Comparison of ENCODE assay signal across 17 mouse cellular contexts in genomic region chr4:85767666-85768065, GRCm38 (mm10).
DNase-seq lines count a peak whose midpoint lies in the region; ATAC-seq and TF ChIP-seq lines count a peak whose summit lies in the region.
"Had no signal": no experiment of that assay in that cellular context is flagged by ENCODE, and none has a peak within 500 bp of the region (broad histone marks: within the 10 kb centered on the region; RNA-seq: fewer than 3 reads in every experiment).

No protein-coding gene starts in this region.

- no peaks in the 10 kb centered on the region for H3K27me3 ChIP-seq in forebrain, embryonic 14.5 days (replicated peaks; ENCODE audit: control insufficient read depth, insufficient read depth, low read length)
- H3K27me3 ChIP-seq in forebrain, embryonic 10.5 days (ENCODE audit: poor library complexity, severe bottlenecking): no peaks in the 10 kb centered on the region
- no peaks in the 10 kb centered on the region for H3K27me3 ChIP-seq in kidney, embryonic 14.5 days (ENCODE audit: control insufficient read depth, insufficient read depth, low read length)
- no peaks in the 10 kb centered on the region for H3K27me3 ChIP-seq in stomach, embryonic 15.5 days (replicated peaks)
- H3K27me3 ChIP-seq in stomach, postnatal 0 days (ENCODE audit: control insufficient read depth, insufficient read depth, low read length): no peaks in the 10 kb centered on the region
- H3K27me3 ChIP-seq: CH12.LX; liver, embryonic 15.5 days had no signal

- no peak overlapping the region for H3K4me3 ChIP-seq in forebrain, embryonic 14.5 days (ENCODE audit: low read depth, low read length)
- H3K4me3 ChIP-seq in forebrain, embryonic 10.5 days: no peak overlapping the region
- no peak overlapping the region for H3K4me3 ChIP-seq in kidney, embryonic 14.5 days (ENCODE audit: low read length)
- no peak overlapping the region for H3K4me3 ChIP-seq in stomach, embryonic 15.5 days (replicated peaks)
- H3K4me3 ChIP-seq in stomach, postnatal 0 days (ENCODE audit: low read depth, low read length): no peak overlapping the region
- H3K4me3 ChIP-seq: liver, embryonic 15.5 days had no signal

- H3K27ac ChIP-seq in forebrain, embryonic 14.5 days (ENCODE audit: low read depth, low read length): peak overlapping the region; percentile 23; the same call in 1 of the 2 replicates
- H3K27ac ChIP-seq in forebrain, embryonic 10.5 days: no peak overlapping the region
- H3K27ac ChIP-seq in kidney, embryonic 14.5 days (ENCODE audit: low read depth, low read length): peak overlapping the region; percentile 47; the same call in 1 of the 2 replicates
- H3K27ac ChIP-seq in stomach, embryonic 15.5 days: 0 out of 2 replicates have a peak overlapping the region, but pooled peaks have one; percentile 48
- no peak overlapping the region for H3K27ac ChIP-seq in stomach, postnatal 0 days (replicated peaks)
- H3K27ac ChIP-seq: liver, embryonic 15.5 days had no signal

- no peak for DNase-seq in forebrain, embryonic 14.5 days (ENCODE audit: low spot score)
- DNase-seq in forebrain, embryonic 10.5 days (ENCODE audit: extremely low spot score, low spot score): no peak
- no peak for DNase-seq in kidney, postnatal 36 days
- no peak for DNase-seq in stomach, postnatal 0 days (ENCODE audit: low spot score)
- no peak for DNase-seq in left cerebral cortex, adult 9 months (ENCODE audit: low spot score in 2 of 2)
- no peak for DNase-seq in spleen, postnatal 10 days (ENCODE audit: low spot score in 2 of 2)
- DNase-seq: adrenal gland, postnatal 14 days; cerebellum, adult 9-11 months; gastrocnemius, postnatal 36 days; lung, postnatal 14 days; thymus, postnatal 4 days had no signal

- H3K4me1 ChIP-seq in forebrain, embryonic 14.5 days (ENCODE audit: control insufficient read depth, insufficient read depth, low read length): peaks cover 10% of the 10 kb centered on the region; the same call in 1 of the 2 replicates
- peaks cover 23% of the 10 kb centered on the region for H3K4me1 ChIP-seq in forebrain, embryonic 10.5 days
- H3K4me1 ChIP-seq in kidney, embryonic 14.5 days (ENCODE audit: control insufficient read depth, insufficient read depth, low read length): no peaks in the 10 kb centered on the region
- H3K4me1 ChIP-seq in stomach, embryonic 15.5 days: no peaks in the 10 kb centered on the region
- no peaks in the 10 kb centered on the region for H3K4me1 ChIP-seq in stomach, postnatal 0 days (replicated peaks; ENCODE audit: control insufficient read depth, insufficient read depth)
- H3K4me1 ChIP-seq: liver, embryonic 15.5 days had no signal

- no peak for TF ChIP-seq CTCF in stomach, postnatal 0 days (IDR thresholded peaks at IDR 0.05; ENCODE audit: low read depth)

- H3K36me3 ChIP-seq in forebrain, embryonic 14.5 days (ENCODE audit: control insufficient read depth, insufficient read depth, low read length): no peaks in the 10 kb centered on the region
- no peaks in the 10 kb centered on the region for H3K36me3 ChIP-seq in forebrain, embryonic 10.5 days (replicated peaks)
- no peaks in the 10 kb centered on the region for H3K36me3 ChIP-seq in kidney, embryonic 14.5 days (ENCODE audit: control insufficient read depth, insufficient read depth, low read length)
- H3K36me3 ChIP-seq in stomach, embryonic 15.5 days: no peaks in the 10 kb centered on the region
- no peaks in the 10 kb centered on the region for H3K36me3 ChIP-seq in stomach, postnatal 0 days (ENCODE audit: control insufficient read depth, insufficient read depth, low read length)
- H3K36me3 ChIP-seq: liver, embryonic 15.5 days had no signal

- no peak overlapping the region; the same call in 1 of the 2 replicates for H3K9ac ChIP-seq in forebrain, embryonic 14.5 days (ENCODE audit: low read length)
- no peak overlapping the region for H3K9ac ChIP-seq in kidney, embryonic 14.5 days (ENCODE audit: low read depth, low read length)
- H3K9ac ChIP-seq in stomach, embryonic 15.5 days: no peak overlapping the region
- no peak overlapping the region for H3K9ac ChIP-seq in stomach, postnatal 0 days (ENCODE audit: low read length)
- H3K9ac ChIP-seq: liver, embryonic 15.5 days had no signal

- no peak for TF ChIP-seq EP300 in stomach, postnatal 0 days (optimal IDR thresholded peaks at IDR 0.05)

- H3K9me3 ChIP-seq in forebrain, embryonic 14.5 days (replicated peaks; ENCODE audit: control insufficient read depth, low read length): no peaks in the 10 kb centered on the region
- peaks cover 9% of the 10 kb centered on the region; the same call in 1 of the 2 replicates for H3K9me3 ChIP-seq in forebrain, embryonic 10.5 days
- no peaks in the 10 kb centered on the region; the same call in 1 of the 2 replicates for H3K9me3 ChIP-seq in kidney, embryonic 14.5 days (ENCODE audit: control insufficient read depth, low read length)
- no peaks in the 10 kb centered on the region for H3K9me3 ChIP-seq in stomach, embryonic 15.5 days
- H3K9me3 ChIP-seq in stomach, postnatal 0 days (ENCODE audit: control insufficient read depth, low read length): no peaks in the 10 kb centered on the region
- H3K9me3 ChIP-seq: liver, embryonic 15.5 days had no signal

- H3K4me2 ChIP-seq in forebrain, embryonic 14.5 days (ENCODE audit: low read length): no peak overlapping the region
- H3K4me2 ChIP-seq in kidney, embryonic 14.5 days (replicated peaks; ENCODE audit: low read depth, low read length): no peak overlapping the region
- H3K4me2 ChIP-seq in stomach, embryonic 15.5 days: no peak overlapping the region
- H3K4me2 ChIP-seq in stomach, postnatal 0 days (replicated peaks; ENCODE audit: low read depth): no peak overlapping the region
- H3K4me2 ChIP-seq: heart, embryonic 11.5 days; liver, embryonic 15.5 days had no signal

- WGBS in forebrain, embryonic 14.5 days: 62% methylated on average over 6 of the region's 6 CpGs
- 78% methylated on average over 6 of the region's 6 CpGs for WGBS in forebrain, embryonic 10.5 days
- 71% methylated on average over 6 of the region's 6 CpGs for WGBS in kidney, embryonic 14.5 days
- WGBS in stomach, embryonic 15.5 days: 56% methylated on average over 6 of the region's 6 CpGs
- WGBS in stomach, postnatal 0 days: 44% methylated on average over 6 of the region's 6 CpGs

- ATAC-seq in forebrain, embryonic 14.5 days: no peak
- no peak for ATAC-seq in kidney, embryonic 14.5 days (ENCODE audit: low FRiP score, low TSS enrichment)
- no peak for ATAC-seq in stomach, embryonic 15.5 days (ENCODE audit: insufficient read depth, low FRiP score, low read depth)
- no peak for ATAC-seq in stomach, postnatal 0 days (ENCODE audit: low FRiP score, low TSS enrichment)
- ATAC-seq: intestine, embryonic 16.5 days had no signal

Comparison
In these comparisons a context has a peak if more than half of its experiments do, and no peak if none do; other contexts are left out.
1. H3K27ac ChIP-seq: peak in forebrain, embryonic 14.5 days (single experiment), kidney, embryonic 14.5 days (single experiment) and stomach, embryonic 15.5 days (single experiment); none in forebrain, embryonic 10.5 days (single experiment) and stomach, postnatal 0 days (single experiment).